Mouse (Mus musculus) heart, postnatal 14 days (tissue): ENCODE data around the gene En2. TPM values are rescaled to one million over a fixed set of nuclear protein-coding genes. Genes with fewer than 3 reads are reported as not detected.
A peak's percentile ranks its signal among the peaks of the same experiment; 100 is the strongest.

ENCODE experiments used
- DNase-seq, 2 experiments: peaks; one replicate each; pipeline ENCODE4 v3.0.0; 2021 to 2022
- intact Hi-C: fragments of 180-260 bp; cut with DNase I; formaldehyde crosslinking; loops from one replicate; pipeline ENCODE4 v1.15.1; 2025
- total RNA-seq, 2 experiments: library from RNA; stranded (reverse); gene quantifications; 2 replicates each; pipeline ENCODE4 v1.2.3; 2021

En2 gene
- total RNA-seq, 2 experiments from 2014 or later = not detected

DNA sequence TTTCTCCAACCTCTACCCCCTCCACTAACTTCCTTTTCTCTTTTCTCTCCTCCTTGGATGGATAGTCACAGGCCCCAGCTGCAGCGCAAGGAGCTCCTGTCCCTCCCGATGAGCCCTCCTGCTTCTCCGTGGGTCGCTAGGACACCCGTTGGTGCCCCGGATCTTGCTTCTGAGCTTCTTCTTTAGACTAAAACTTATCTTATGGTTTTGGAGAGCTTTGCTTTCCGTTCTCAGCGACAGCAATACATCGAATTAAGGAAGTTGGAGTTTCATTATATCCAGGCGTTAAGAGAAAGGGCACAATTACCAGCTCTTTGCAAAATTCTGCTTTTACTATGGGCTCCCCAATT lies 10.1 kb downstream of the En2 start:
- DNase-seq = no peak
- intact Hi-C loops = no loop called here

DNA sequence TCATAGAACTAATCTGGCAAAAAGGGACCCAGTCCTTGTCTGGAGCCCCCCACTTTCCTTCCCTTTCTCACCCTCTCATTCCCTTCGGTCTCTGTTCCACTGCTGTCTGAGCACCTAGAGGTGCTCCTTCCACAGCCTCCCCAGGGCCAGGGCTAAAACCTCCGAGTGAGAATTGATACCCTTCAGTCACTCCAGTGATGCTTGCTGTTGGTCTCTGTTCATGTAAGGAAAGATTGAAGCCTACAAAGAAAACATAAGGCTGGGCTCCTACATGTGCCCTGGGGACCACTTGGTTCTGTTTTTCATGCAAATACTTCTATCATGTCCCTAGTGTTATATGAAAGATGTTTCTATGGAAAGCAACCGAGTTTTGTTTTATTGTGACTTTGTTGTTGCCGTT lies 10.5 kb downstream of the En2 start:
- DNase-seq = no peak
- intact Hi-C loops = no loop called here

DNA sequence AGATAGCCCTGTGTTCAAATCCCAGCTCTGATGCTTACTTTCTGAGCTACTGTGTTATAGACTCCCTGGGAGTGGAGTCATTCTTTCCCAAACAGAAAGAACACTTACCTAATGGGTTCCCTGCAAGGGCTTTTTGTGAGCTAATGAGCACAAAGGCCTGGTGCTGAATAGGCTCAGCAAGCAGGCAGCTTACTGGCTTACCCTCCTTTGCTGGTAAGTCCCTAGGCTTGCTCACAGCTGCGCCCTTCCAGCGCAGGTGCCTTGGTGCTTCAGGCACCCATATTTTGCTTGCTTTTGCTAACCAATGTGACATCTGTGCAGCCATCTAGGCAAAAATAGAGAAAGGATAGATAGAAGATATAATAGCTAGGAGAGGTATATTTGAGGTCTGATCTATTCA lies 11.1 kb downstream of the En2 start:
- intact Hi-C loops = no loop called here
- DNase-seq = no peak

DNA sequence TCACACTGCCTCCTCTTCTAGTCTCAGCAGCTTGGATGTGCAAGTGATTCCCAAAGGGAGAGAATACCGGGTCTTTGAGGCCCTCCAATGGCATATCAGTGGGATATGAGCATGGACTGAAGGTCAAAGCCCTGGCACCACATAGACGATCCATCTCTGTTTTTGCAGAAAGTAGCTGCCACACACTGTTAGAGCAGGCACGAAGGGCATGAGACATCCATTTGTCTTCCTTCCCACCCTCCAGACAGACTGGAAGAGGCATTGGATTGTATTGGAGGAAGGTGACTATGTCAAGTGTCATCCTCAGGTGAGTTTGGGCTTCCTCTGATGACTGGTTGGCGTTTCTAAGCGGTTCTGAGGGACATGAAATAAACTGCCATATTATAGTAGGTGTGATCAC lies 12.8 kb downstream of the En2 start:
- DNase-seq = no peak
- intact Hi-C loops = no loop called here

DNA sequence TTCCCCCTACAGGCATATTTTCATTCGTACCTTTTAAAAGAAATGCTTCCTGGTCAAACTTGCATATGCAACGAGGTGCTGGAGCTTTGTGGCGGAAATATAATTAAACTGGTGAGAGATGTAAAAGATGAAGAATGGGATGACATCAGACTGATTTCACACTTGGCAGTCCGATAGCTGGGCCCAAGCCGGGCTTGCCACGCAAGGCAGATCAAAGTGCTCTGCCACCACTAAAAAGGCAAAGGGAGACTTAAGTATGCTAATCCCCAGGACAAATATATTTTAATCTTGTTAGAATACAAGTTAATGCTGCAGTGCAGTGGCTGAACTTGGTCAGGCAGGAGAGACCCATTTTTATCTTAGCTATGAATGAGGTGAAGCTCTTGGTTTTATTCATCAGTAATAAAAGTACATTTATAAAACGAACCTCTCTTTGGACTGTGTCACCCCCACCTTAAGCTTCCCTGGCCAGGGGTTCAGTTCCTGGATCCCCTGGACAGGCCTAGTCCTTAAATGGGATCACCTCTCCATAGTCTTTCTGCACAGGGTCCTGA lies 13.8 kb downstream of the En2 start:
- intact Hi-C loops = no loop called here
- no peak for DNase-seq

DNA sequence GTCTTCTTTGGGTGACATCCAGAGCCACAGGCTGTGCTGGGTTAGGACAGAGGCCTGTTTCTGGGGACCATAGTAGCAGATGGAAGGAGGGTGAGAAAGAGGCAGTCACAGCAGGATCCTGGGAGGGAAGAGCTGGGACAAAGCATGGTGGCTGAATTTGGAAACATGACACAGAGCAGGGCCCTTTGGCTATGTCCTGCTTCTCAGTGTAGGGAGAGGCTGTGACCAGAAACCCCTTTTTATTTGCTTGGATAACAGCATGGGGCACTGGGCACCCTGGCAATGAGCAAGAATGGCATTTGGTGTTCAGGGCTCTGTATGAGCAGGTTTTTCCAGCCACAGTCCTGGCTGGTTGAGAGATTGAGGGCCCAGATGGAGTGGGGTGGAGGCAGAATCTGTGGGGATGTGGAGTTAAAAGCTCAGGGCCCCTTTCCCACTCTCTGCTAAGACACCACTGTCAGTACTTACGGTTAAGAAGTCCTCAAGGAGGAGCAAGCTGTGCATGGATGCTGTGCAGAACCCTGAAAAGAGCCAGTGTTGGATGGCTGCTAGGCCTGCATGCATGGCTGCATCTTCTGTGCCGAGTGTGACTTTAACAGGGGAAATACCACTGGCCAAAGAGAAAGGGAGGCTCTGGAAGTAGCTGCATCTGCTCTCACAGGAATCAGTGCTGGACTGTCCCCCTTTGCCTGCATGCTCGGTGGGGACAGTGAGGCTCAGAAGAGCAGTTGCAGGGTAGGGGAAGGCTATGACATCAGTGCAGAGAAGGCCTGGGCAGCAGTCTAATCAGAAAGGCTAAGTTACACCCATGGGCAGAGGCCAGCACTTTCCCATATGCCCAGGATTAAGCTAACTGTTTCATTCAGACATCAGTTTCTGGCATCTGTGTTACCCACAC lies 26.0 kb downstream of the En2 start:
- no peak for DNase-seq
- intact Hi-C loops = no loop called here

DNA sequence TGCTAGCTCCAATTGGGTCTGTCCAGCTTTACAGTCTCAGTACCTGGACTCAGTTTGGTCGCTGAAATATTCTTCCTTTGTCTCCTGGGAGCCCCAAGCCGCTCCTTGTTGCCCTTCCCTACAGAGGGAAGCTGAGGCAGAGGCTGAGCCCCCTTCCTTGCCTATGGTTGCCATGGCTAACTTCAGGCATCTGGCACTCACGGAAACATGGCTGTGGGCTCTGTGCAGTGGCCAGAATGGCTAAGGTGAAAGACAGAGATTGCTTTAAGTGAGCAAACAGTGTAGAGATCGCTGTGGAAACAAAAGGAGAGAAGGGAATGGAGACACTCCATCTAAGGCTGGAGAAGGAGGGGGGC lies 26.6 kb downstream of the En2 start:
- intact Hi-C loops = no loop called here
- DNase-seq = no peak

DNA sequence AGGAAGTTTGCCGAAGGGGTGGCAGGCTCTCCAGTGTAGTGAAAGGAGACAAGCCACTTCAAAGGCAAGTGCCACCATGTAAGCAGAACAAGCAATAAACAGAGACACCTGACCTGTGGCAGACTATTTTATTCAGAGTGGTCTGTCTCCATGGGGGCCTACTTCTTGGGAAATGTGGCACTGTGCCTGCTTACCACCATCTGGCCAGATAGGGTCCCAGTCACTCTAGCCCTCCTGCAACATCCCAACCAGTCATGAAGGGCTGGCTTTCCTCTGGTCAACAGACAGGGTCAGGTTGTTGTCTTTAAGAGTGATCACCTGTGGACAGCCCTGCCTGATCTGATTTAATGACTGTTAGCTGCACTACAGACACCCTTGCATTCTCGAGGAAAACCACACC lies 30.0 kb downstream of the En2 start:
- no peak for DNase-seq
- intact Hi-C loops = no loop called here

DNA sequence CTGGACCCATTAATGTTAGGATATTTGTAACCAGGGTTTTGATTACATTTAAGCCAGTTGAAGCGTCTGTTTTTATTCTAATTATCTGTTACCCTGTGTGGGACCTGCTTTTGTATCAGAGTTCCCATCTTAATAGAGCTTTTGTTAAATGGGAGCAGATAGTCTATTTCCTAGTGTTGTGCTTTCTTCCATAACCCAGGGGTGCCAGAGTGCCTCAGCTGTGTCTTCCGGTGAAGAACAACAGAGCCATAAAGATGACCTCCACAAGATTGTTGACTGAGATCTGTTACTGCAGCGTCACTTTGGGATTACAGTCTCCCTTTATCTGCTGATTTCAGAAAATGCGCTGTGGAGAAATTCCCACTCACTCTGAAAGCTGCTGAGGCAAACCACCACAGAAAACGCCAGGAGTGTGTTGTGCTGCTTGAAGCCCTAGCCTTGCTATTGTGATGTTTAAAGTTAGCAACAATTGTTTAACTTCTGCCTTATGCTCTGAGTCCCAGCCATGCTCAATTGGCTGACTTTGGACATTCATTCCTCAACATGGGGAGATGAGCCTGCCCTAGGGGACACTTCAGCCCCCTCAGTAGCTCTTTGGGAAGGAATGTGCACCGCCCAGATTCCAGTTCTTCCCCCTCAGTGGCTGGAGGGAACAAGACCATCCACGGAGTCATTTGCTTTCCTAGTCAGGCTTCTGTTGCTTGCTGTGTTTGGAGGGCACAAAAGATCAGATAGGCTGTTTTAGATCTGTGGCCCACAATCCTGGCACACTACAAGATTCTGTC lies 33.8 kb downstream of the En2 start:
- intact Hi-C loops = no loop called here
- no peak for DNase-seq

DNA sequence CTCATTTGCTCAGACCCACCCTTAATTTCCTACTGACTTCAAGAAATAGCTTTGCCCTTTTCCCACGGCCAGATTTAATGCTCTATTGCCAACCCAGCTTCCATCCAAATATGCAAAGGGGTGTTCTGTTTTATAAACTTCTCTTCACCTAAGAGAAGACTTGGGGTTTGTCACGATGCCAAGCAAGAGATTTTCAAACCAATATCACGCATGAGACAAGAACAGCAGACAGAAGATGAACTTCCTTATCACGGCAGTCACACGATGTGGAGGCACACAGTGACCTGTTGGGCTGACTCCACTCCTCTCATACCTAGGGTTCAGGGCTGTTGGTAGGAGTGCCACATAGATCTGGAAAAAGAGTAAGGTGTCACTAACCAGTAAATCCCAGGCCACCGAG lies 37.6 kb downstream of the En2 start:
- intact Hi-C loops = no loop called here
- no peak for DNase-seq

DNA sequence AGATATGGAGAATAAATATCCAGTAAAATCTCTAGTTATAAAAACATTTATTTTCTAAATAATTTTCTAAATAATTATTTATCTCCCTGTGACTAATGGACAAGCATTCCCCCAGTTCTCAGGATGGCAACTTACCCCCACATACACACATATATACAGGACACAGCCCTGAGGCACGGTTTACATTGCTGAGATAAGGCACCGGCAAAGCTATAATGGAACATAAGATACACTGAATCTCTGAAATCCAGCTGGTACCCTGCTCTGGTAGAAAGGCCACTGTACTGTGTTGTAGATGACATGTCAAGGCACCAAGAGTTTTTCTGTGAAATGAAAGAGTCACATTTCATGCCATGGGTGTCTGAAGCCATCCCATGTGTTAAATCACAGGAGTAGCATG lies 39.2 kb downstream of the En2 start:
- intact Hi-C loops = no loop called here
- DNase-seq = no peak

DNA sequence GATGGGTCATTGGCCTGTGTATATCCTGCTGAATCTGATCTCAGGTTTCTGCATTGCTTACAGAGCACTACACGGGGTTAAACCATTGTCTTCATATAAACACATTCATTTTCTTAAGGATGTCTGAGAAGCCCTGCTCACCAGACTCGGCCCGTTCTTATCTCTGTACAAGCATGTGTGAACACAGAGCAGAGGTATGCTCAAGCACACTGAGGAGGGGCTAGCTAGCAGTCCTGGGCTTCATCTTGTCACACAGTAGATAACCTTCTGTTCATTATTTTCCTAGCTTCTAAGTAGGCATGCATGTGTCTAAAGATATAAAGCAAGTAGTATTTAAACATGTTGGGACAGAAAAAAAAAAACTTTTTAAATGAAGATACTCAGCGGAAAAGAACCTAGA lies 41.0 kb downstream of the En2 start:
- intact Hi-C loops = no loop called here
- no peak for DNase-seq

DNA sequence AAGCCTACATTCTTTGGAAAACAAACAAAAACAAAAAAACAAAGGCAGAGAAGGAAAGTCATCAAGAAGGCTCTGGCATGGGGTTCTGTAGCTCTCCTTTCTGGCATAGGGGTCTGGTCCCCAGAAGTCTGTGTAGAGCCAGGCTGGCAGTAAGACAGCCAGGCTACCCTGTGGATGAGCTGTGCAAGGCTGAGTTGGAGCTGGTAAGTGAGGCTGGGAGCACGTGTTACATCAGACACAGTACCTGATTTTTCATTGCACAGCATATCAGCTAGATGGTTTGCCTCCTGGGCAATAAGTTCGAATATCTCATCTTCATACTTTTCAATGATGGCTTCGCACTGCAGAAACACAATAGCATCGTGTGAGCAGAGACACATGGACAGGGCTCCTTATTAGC lies 41.5 kb downstream of the En2 start:
- DNase-seq = no peak
- intact Hi-C loops = no loop called here

DNA sequence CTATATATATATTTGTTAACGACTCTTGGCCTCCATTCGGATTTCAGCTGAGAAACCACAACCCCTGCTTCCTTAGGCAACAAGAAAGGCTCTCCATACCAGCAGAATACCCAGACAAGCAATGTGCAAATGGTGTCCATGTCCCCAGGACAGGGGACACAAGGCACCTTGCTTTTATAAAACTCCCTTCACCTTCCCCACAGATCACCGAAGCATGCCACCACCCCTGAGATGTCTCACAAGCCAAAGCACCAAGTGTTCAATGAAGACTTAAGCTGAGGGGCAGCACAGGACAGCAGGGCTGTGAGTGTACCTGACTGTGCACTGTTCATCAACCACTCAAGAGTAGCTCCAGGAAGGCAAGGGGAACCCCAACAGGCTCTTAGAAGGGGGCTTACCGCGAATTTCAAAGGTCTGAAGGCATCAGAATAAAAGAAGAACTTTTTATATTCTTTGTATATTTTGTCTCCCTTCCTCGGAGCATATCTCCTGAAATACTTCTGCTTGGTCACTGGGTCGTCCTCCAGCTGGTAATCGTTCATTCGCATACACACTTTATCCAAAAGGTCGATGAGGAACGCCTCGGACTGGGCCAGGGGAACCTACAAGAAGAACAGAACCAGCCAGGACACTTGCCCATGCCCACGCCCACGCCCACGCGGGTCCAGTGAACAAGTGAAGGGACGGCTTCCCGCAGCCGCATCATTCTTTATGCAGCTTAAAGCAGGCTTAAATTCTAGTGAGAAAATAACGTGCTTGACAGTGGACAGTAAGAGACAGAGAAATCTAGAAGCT lies 43.4 kb downstream of the En2 start:
- DNase-seq = no peak
- intact Hi-C loops = no loop called here

DNA sequence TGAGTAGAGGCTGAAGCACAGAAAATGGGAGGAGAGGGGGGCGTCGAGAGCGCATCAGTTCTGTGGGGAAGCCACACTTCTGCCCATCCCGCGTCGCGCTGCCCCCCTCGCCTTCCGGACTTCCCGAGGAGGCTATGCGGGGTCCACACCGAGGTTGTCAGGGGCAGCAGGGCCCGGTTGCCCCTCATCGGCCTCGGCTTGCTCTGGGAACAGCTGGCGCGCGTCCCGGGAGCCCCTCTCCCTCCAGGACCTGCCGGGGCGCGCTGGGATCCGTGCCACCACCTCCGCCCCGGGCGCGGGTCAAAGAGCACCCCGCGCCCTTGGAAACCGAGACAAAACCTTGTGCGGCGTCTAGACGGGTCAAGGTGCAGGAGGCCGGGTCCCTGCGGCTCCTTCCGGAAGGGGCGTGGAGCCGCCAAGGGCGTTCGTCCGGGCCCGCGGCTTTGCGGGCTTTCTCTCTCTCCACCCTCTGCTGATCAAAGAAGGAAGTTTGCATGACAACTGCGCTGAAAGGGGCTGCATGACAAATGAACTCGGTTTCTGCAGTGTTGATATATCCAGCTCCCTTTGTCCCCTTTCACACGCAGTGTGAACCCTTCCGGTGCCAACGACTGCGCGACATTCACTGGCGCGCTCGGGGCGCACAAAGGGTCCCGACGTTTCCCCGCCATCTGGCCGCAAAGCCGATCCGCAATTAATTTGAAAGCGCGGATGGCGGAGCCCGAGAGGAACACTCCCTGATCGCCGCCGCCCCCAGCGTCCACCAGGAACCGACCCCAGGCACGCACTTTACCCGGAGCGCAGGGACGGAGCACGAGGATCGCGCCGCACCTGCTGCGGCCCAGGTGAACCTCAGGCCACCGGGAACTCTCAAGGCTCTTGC lies 44.3 kb downstream of the En2 start:
- peak in 1 of 2 experiments; percentile 1 for DNase-seq
- intact Hi-C loops = no loop called here

DNA sequence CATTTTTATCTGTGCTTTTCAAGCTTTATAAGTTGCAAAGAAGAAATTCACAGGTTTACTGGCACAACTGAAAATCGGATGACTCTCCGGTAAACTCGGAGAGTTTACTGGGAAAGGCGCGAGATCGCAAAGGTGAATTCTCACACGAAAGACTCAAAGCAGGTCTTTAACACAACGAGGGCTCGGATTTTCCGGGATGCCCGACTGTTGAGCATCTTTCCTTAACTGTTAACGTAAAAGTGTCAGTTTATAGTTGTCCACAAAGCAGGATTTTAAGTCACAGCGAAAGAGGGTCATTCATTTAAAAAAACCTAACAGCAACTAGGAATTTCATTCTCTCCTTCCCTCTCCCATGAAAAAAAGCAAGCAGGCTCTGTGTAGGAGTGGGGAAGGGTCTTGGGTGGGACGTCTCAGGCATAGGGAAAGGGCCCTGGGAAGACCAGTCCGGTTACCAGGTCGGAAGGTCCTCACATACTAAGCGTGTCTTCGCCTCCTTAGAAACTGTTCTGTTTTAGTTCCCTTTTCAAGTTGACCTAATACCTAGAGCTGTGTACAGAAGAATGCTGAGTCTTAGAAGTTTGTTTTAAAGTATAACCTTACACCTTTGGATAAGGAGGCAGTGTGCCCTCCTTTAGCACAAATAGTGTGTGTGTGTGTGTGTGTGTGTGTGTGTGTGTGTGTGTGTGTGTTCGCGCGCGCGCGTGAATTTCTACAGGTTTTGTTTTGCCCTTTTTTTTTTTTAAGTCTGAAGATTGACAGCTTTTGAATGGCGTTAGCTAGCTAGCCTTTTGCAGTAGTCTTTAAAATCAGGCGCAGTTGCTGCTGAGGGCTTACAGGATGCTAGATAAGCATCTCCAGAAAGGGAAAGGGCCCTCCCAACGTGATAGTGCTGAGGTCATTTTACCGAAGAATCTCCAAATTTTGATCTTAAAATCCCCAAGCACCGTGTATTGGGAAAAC lies 45.4 kb downstream of the En2 start:
- intact Hi-C loops = no loop called here
- DNase-seq = no peak

DNA sequence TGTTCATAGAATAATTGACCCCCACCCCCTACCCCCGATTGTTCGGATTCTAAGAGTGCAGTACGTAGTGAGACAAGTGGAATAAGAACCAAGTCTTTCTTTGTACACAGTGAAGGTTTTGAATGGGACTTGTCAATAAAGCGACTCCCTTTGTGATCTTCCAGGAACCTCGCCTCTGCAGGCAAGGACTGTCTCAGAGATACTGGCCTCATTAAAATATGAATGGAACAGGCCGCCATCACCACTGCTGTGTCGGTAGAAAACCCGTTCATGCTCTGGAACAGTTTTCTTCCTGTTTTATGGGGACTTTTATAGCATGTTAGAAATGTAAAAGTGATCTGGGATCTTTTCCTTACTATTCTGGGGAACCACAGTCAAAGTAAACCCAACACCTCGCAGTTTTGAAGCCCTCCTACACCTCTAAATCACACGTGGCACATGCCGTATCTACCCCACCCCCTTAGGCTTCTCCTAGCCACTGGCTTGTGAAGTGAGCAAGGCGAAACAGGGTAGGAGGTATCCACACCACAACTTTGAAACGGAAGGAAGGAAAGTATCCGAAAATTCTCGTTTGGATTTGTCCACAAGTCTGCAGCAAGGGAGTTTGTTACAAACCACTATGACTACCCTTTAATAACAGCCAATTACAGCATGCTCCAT lies 46.3 kb downstream of the En2 start:
- DNase-seq = no peak
- intact Hi-C loops = no loop called here

DNA sequence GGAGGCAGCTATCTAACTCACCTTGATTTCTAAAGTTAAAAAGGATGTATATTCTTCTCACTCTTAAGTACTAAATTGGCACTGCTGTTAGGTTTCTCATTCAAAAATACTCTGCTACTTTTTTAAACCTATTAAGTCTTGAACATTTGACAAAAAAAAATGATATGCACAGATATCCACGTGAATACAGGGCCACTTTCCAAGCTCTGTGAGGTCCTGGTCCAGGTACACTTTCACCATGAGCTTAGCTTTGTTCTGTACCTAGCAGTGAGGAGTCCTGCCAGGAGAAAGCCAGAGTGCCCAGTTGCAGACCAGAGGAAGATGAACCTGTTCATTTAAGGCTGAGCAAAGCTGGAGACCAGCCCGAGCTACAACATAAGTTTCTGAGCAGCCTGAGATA lies 47.9 kb downstream of the En2 start:
- intact Hi-C loops = no loop called here
- no peak for DNase-seq
